Mouse (Mus musculus): ENCODE data around the gene Gclm. TPM values are rescaled to one million over a fixed set of nuclear protein-coding genes. Genes with fewer than 3 reads are reported as not detected.

Gene Gclm
- polyA plus RNA-seq (2017; shearing (Covaris generic)): 100 to 1,000 TPM in 1 of 2 experiments, 10 to 100 TPM in 1; 64.4 to 108 TPM

DNA sequence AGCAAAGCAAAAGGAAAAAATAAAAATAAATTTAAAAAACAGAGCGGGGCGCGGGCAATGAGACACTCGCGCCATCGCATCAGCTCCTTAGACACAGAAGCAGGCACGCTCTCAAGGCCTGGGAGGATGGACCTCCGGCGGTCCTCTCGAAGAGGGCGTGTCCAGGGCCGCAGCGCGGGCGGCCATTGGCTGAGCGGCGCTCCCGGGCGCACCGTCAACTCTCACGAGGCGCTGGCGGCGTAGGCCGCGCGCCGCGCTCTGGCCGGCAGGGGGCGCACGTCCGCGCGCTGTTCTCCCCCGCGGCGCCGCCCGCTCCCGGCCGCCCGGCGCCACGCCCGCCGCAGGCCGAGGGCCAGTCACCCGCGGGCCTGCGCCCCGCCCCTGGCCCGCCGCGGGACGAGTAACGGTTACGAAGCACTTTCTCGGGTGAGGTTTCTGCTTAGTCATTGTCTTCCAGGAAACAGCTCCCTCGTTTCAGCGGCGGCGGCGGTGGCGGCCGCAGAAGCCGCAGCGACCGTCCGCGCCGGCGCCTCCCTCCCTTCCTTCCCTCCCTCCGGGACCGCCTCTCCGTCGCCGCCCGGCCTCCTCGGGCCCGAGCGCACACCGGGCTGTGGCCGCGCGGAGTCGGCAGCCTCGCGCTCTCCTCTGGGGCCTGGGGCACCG is at the start of gene Gclm:
Gene Gclm (plus strand): TSS at position 343 of the 663 bp plus-strand sequence.

DNA sequence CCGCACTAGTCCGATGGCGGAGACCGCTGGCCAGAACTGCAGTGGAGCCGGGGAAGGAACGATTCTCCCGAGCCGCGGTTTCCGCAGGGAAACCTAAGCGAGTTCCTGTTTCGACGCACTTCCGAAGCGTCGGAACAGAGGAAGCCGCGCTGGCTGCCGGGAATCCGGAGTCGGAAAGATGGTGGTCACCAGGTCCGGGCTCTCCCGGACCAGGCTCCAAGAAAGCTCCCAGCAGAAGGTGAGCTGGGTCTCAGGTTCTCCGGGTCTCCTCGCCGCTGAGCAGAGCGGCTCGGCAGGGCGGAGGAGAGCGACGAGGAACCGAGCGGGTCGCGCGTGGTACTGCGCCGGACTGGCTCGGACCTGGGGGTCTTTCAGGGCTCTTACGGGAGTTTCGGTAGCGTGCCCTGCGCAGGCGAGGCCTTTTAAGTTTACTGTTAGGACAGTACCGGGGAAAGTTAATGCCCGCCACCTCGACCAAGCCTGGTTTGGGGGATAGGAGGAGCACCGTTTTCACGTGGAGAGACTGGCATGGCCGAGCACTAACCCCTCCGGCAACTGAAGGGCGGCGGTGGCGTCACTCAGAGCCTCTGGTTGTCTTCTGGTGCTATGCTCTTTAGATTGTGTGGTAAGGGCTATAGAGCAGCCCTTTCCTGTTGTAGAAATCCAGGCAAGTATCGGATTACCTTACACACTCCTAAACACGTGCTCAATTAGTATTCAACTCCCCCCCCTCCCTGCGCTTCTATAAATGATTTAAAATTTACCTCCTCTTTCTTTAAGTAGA is 29.1 kb downstream of the Gclm start, which contains the start of gene Dnttip2:
Gene Dnttip2 (plus strand): TSS at position 148 of the 784 bp plus-strand sequence.

DNA sequence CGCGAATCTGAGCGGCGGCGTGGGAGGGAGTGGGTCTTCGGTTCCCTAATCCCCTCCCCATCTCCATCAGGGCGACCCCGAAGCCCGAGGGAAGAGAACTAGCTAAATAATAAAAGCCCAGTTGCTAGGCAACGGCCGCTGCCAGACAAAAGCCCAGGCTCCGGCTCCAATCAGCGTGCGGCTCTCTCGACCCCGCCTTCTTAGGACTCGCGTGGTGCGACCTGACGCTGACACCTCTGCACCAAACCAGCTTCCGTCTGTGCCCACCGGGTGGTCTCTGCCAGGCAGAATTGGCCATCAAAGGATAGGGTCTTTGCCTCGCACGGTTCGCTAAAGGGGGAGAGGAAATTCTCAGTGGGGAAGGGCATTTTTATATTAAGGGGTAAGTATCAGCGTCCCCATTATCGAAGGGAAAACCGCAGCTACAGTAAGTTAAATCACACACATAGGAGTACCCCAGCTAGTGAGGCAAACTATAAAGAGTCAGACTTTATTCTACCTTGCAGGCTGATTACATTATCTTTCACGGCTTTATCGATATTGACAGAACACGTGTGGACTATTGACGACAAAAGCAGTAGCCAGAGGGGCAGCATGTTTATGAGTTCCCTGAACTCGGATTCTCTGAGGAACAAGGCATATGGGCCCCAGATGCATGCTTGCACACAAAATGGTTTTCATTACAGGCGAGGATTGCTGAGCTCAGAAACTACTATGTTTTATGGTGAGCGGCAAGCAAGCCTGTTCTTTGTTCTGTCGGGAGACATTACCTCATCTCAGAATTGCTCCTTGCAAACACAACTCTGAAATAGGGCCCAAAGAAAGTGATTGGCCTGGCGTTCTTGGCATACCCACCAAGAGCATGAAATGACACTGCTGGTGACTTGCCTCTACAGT is 48.8 kb downstream of the Gclm start, which contains the start of gene Bcar3:
Gene Bcar3 (plus strand): TSS at position 183 of the 897 bp plus-strand sequence.

Other genes with a start within 250 kb of the Gclm start
- 1 to 10 TPM in 1 of 2 experiments, under 1 TPM in 1; 0.16 to 1.3 TPM for gene Abca4, start 201.1 kb upstream of the Gclm start, polyA plus RNA-seq (2017; shearing (Covaris generic))
- gene Dnttip2, start 28.8 kb downstream of the Gclm start, polyA plus RNA-seq (2017; shearing (Covaris generic)): 10 to 100 TPM; 92.3 to 92.9 TPM
- 1 to 10 TPM; 1.0 to 1.9 TPM for gene Bcar3, start 48.6 kb downstream of the Gclm start, polyA plus RNA-seq (2017; shearing (Covaris generic))